Mouse (Mus musculus) right cerebral cortex, adult 18-20 months (tissue): ENCODE measurements around the gene Mgarp.
A peak's percentile ranks its signal among the peaks of the same experiment; 100 is the strongest.
"Not testable (repeated sequence)": the region's sequence is repeated elsewhere in the genome, so short reads cannot be mapped to it uniquely, and the experiment has no call there.

Experiments used
- DNase-seq: peaks from one replicate; pipeline ENCODE4 v3.0.0; 2022; ENCODE audit warnings: mixed read lengths

The Mgarp gene

GRCm38 (mm10) chr3:51396219-51397068, at the start of gene Mgarp:
Gene Mgarp (minus strand): TSS chr3:51396738.
- no peak for DNase-seq

DNA sequence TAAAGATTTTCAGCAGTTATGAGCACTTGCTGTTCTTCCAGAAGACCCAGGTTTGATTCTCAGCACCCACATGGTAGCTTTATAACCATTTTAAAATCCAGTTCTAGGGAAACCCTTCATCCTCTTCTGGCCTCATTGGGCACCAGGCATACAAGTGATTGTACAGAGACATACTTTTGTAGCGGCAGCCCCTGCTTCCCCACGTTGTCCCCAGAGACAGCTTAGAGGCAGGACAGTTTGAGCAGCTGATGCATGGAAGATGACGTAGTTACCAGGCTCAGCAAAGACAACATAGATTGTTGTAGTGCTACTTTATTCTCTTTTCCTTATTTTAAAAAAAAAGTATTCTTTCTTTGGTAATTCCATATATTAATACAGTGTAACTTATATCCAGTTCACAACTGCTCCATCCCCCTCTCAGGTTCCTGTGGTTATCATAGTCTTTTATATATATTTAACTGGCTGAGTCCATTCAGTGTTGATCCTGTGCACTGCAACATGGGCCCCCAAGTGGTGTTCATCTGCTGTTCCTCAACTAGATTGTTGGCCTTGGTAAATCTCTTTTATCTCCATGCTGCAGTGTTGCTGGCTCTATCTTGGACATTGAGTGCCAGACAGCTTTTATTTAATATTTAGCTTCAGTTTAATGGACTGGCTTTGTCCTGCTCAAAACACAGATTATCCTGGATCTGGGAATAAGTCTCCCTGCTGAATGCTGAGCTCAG, 38.5 kb upstream of the Mgarp start:
- no peak for DNase-seq

DNA sequence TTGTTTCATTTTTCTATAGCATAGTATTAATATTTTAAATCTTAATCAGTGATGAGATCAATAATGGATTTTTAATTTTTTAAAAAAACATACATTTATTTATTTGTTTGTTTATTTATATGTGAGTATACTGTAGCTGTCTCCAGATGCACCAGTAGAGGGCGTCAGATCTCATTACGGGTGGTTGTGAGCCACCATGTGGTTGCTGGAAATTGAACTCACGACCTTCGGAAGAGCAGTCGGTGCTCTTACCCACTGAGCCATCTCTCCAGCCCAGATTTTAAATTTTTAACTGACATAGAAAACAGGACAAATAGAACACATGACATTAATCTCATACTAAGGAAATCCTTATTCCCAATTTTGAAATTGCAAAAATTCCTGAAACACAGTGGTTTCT, 37.8 kb upstream of the Mgarp start:
- not testable (repeated sequence) for DNase-seq

GRCm38 (mm10) chr3:51425394-51425793, 28.9 kb upstream of the Mgarp start:
- DNase-seq, result no peak

DNA sequence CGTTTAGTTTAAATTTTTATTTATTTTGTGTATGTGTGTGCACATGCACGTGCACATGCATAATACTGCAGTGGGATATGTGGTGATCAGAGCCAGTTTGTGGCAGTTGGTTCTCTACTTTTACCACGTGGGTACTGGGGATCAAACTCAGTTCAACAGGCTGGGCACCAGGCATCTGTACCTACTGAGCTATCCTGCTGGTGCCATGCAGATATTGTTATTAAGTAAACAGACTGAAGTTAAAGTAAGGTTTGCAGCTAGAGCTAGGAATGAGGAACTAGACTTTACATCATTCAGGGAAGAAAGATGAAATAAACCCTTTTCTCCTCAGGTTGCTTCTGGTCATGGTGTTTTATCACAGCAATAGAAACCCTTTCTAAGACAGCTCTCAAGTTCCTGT, 25.4 kb upstream of the Mgarp start:
- no peak for DNase-seq

DNA sequence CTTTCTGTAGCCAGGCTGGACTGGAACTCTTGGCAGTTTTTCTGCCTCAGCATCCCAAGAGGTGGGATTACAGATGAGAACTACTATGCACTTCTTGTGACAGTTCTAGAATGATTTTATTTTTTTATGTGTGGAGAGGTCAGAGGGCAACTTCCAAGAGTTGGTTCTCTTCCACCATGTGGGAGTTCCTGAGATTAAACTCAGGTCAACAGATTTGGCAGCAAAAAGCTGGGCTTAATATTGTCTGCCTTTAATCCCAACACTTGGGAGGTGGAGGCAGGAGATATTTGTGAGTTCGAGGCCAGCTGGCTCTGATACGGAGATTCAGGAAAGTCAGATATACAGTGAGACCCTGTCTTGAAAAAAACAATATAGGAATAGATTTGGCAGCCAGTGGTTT, 21.4 kb upstream of the Mgarp start:
- DNase-seq, result no peak

DNA sequence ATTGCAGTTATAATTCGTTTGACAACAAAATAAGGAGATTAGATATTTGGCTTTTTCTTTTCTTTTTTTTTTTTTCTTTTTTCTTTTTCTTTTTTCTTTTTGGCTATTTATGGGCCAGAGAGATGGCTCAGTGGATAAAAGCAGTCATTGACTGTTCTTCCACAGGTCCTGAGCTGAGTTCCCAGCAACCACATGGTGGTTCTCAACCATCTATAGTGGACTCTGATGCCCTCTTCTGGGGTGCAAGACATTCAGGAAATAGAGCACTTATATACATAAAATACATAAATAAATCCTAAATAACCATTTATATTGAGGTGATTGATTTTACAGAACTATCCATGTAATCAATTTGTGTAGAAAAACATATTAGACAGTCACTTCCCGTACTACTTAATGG, 20.9 kb upstream of the Mgarp start:
- no peak for DNase-seq

GRCm38 (mm10) chr3:51417135-51417458, 20.6 kb upstream of the Mgarp start:
- no peak for DNase-seq

DNA sequence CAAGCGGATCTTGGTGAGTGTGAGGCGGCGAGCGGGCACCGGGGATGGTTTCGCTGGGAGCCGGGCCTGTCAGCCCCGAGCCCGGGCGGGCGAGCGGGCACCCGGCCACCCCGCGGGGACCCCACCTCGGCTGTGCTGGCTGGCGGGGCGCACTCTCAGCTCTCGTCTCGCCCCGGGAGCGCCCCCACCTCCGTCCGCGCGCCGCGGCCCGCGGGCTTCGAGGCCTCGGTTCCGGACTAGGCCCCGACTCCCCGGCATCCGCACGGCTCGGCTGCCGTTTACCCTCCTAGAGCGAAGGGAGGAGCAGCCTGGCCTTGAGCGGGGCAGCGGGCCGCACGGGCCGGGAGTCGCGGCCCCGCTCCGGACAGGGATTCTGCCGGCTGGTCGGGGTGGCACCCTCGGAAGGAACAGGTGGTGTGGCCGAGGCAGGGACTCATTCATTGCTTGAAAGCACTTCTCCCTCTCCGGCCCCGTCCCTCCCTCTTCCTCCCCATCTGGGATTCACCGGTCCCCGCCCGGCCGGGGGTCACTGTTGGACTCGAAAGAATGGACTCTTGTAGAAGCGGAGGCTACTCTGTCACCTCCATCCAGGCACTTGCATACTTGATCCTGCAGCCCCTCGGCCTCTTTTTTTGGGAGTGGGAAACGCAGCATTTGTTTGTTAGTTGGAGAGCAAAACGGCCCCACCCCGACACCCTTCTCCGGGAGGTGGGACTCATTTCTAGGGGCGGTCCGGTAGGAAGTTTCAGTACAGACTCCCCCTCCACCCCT, 20.0 kb upstream of the Mgarp start:
- DNase-seq, result no peak

- no peak for DNase-seq
Measured at GRCm38 (mm10) chr3:51416073-51416363, 19.5 kb upstream of the Mgarp start.

- peak; percentile 97 for DNase-seq
Measured at GRCm38 (mm10) chr3:51415098-51416072, 18.8 kb upstream of the Mgarp start, which contains the start of gene Naa15. Gene Naa15 (plus strand): TSS chr3:51415148.

DNA sequence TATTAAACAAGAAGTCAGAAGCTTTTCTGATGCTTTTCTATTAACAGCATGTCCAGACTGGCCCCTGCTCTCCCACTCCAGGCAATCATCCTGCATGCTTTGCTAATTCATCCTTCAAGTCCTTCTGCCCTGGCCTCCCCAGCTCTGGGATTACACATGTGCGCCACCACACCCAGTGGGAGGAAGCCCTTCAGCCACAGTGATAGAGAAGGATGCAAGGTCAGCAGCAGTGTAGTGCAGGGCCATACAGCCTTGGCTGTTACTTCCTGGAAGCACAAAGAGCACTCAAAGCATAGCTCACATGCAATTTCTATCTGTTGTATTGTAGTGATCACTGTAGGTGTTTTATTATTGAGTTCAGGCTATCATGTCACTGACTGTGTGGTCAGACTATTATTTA, 16.7 kb upstream of the Mgarp start:
- DNase-seq, result no peak

- no peak for DNase-seq
Measured at GRCm38 (mm10) chr3:51412457-51412856, 15.9 kb upstream of the Mgarp start.

DNA sequence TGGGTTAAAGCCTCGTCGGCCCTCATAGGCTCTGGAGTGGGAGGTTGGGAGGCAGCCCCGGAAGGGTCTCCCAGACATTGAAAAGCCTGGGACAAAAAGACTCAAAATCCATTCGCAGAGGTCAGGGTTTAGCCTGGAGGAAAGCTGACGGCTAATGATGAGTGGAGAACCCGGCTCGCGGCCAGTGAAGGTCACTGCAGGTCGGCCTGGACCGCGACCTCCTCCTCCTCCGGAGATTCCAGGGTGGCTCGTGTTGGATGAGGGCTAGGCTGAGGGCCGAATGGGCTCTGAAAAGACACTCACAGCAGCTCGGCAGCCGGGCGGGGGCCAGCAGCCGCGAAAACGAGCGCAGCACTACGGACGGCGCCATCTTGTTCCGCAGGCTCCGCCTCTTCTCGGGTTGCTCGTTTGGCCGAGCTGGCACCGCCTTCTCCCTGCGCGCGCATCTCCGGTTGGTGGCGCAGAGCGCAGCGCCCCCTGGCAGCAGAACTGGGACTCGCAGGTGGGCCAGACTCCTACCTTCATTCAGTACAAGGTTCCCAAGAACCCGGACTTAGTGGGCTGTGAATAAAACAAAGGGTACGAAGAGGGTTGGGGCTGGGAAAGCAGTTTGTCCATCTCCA, 12.1 kb upstream of the Mgarp start, which contains the start of gene Ndufc1:
Gene Ndufc1 (minus strand): TSS at position 428 of the 623 bp plus-strand sequence.
- peak; percentile 95 for DNase-seq

GRCm38 (mm10) chr3:51407870-51408560, 11.5 kb upstream of the Mgarp start:
- DNase-seq, result no peak

GRCm38 (mm10) chr3:51402628-51403027, 6.1 kb upstream of the Mgarp start:
- DNase-seq, result no peak

DNA sequence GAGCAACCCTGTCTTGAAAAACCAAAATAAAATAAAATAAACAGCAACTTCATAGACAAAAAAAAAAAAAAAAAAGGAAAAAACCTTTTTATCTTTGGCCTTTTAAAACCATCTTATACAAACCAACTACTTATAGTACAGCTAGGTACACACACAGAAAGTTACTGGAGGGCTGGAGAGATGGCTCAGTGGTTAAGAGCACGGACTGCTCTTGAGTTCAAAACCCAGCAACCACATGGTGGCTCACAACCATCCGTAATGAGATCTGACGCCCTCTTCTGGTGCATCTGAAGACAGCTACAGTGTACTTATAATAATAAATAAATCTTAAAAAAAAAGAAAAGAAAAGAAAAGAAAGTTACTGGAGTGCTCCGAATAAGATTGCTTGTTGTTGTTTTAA, 5.5 kb upstream of the Mgarp start:
- not testable (repeated sequence) for DNase-seq

DNA sequence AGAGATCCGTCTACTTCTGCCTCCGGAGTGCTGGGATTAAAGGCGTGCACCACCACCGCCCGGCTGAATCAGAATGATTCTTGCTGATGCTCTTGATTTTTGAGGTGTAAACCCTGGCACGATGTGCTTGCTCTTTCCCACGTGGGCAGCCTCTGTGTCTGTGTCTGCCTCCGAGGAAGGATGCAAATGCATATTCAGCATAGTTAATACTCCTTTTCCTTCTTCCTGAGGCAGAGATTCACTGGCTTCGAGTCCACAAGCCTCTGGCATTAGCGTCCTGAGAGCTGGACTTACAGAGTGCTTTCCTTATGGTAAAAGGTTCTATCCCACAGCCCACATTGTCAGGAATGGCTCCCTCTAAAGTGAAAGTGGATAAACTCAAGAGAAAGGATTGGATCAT, 4.1 kb upstream of the Mgarp start:
- peak; percentile 22 for DNase-seq

DNA sequence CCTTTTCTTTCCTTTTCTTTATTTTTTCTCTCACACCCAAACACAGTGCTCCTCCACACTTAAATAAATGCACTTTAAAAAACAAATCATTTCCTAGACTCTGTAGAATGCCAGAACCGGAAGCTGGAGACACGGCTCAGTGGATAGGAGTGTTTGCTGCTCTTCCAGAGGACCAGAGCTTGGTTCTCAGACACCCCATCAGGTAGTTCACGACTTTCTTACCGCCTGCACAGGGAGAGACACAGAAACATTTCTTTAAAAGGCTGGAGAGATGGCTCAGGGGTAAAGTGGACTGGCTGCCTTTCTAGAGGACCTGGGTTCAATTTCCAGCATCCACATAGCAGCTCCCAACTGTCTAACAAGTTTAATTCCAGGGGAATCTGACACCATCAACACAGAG, 3.0 kb upstream of the Mgarp start:
- no peak for DNase-seq

GRCm38 (mm10) chr3:51398667-51399066, 2.1 kb upstream of the Mgarp start:
- DNase-seq, result no peak

- DNase-seq, result no peak
Measured at GRCm38 (mm10) chr3:51397700-51398299, 1.3 kb upstream of the Mgarp start.
